In genomic region chr14:118089806-118090392, GRCm38 (mm10) we compare ENCODE assay signal across 8 mouse cellular contexts. TPM values are rescaled to one million over a fixed set of nuclear protein-coding genes. Genes with fewer than 3 reads are reported as not detected.
DNase-seq lines count a peak whose midpoint lies in the region; ATAC-seq and TF ChIP-seq lines count a peak whose summit lies in the region.

No protein-coding gene starts in this region.

- no peaks in the 10 kb centered on the region for H3K36me3 ChIP-seq in kidney, embryonic 14.5 days (ENCODE audit: control insufficient read depth, insufficient read depth, low read length)
- no peaks in the 10 kb centered on the region for H3K36me3 ChIP-seq in lung, embryonic 16.5 days (ENCODE audit: control insufficient read depth, insufficient read depth, low read length)
- H3K36me3 ChIP-seq in small intestine, adult 2 months (ENCODE audit: control insufficient read depth, insufficient read depth, low read length), result no peaks in the 10 kb centered on the region

- H3K4me1 ChIP-seq in kidney, embryonic 14.5 days (ENCODE audit: control insufficient read depth, insufficient read depth, low read length), result no peaks in the 10 kb centered on the region
- H3K4me1 ChIP-seq in lung, embryonic 16.5 days (replicated peaks; ENCODE audit: control insufficient read depth, insufficient read depth, low read length), result no peaks in the 10 kb centered on the region
- no peaks in the 10 kb centered on the region for H3K4me1 ChIP-seq in small intestine, adult 2 months (ENCODE audit: control insufficient read depth, insufficient read depth, insufficient read length, low read length)

- H3K4me2 ChIP-seq in kidney, embryonic 14.5 days (replicated peaks; ENCODE audit: low read depth, low read length), result peak overlapping the region; percentile 57
- H3K4me2 ChIP-seq in lung, embryonic 16.5 days (ENCODE audit: low read depth, low read length), result peak overlapping the region; percentile 67

- peak; percentile 51 for ATAC-seq in kidney, embryonic 14.5 days (ENCODE audit: low FRiP score, low TSS enrichment)
- peak; percentile 29 for ATAC-seq in activated CD4-positive, CD25-positive, alpha-beta regulatory T cell, adult 4 months
- ATAC-seq in lung, embryonic 16.5 days (ENCODE audit: low read depth), result peak; percentile 35

- H3K9me3 ChIP-seq in kidney, embryonic 14.5 days (ENCODE audit: control insufficient read depth, low read length), result no peaks in the 10 kb centered on the region
- H3K9me3 ChIP-seq in lung, embryonic 16.5 days (ENCODE audit: control insufficient read depth, low read length), result no peaks in the 10 kb centered on the region

- no peak for DNase-seq in kidney, postnatal 4 days
- DNase-seq in gonadal fat pad, adult 2 months (ENCODE audit: low read depth), result peak; percentile 4
- no peak for DNase-seq in layer of hippocampus, adult 9-10 months (ENCODE audit: low spot score)
- no peak for DNase-seq in thymus, postnatal 0 days (ENCODE audit: low spot score)

- TF ChIP-seq CTCF in small intestine, adult 2 months (IDR thresholded peaks at IDR 0.05; ENCODE audit: extremely low read depth, insufficient read length, insufficient replicate concordance, low read depth, low read length), result no peak

- H3K27ac ChIP-seq in kidney, embryonic 14.5 days (ENCODE audit: low read depth, low read length), result no peak overlapping the region
- peak overlapping the region; percentile 85 for H3K27ac ChIP-seq in lung, embryonic 16.5 days (ENCODE audit: low read length)
- peak overlapping the region; percentile 30; the same call in 1 of the 2 replicates for H3K27ac ChIP-seq in small intestine, adult 2 months (ENCODE audit: insufficient read depth, low read depth, low read length)

- H3K27me3 ChIP-seq in kidney, embryonic 14.5 days (ENCODE audit: control insufficient read depth, insufficient read depth, low read length), result no peaks in the 10 kb centered on the region
- H3K27me3 ChIP-seq in lung, embryonic 16.5 days (ENCODE audit: control insufficient read depth, insufficient read depth, low read depth, low read length), result no peaks in the 10 kb centered on the region
- H3K27me3 ChIP-seq in small intestine, adult 2 months (ENCODE audit: control insufficient read depth, insufficient read depth, low read length), result no peaks in the 10 kb centered on the region

- H3K9ac ChIP-seq in kidney, embryonic 14.5 days (ENCODE audit: low read depth, low read length), result peak overlapping the region; percentile 61
- peak overlapping the region; percentile 75 for H3K9ac ChIP-seq in lung, embryonic 16.5 days (ENCODE audit: low read length)

- under 1% methylated on average over 18 of the region's 18 CpGs for WGBS in kidney, embryonic 14.5 days
- WGBS in lung, embryonic 16.5 days, result 1% methylated on average over 18 of the region's 18 CpGs
- WGBS in small intestine, adult 2 months, result 3% methylated on average over 18 of the region's 18 CpGs

- no peak for TF ChIP-seq POLR2A in small intestine, adult 2 months (IDR thresholded peaks at IDR 0.05; ENCODE audit: low read depth, low read length)

- H3K4me3 ChIP-seq in kidney, embryonic 14.5 days (ENCODE audit: low read length), result peak overlapping the region; percentile 57
- peak overlapping the region; percentile 75 for H3K4me3 ChIP-seq in lung, embryonic 16.5 days (ENCODE audit: low read length)
- H3K4me3 ChIP-seq in small intestine, adult 2 months (ENCODE audit: low read depth, low read length), result peak overlapping the region; percentile 96

RNA-seq across cellular contexts. Expression of gene Dct, which starts 37.9 kb away (rescaled TPM):
- polyA plus RNA-seq in kidney, embryonic 14.5 days (2014; fragmentation: Nextera tagmentation; extraction: Ambion mirVana), result 1.4 and 1.8 TPM in 2 replicates
- under 1 TPM in 1 of 2 experiments, not detected in 1; 0.32 TPM for polyA plus RNA-seq in activated CD4-positive, CD25-positive, alpha-beta regulatory T cell, adult 4 months (2017; shearing (Covaris generic))
- 1.1 TPM in 2 replicates for polyA plus RNA-seq in gonadal fat pad, adult 2 months (2012; rRNA removed)
- polyA plus RNA-seq in lung, embryonic 16.5 days (2015; fragmentation: Nextera tagmentation; extraction: Ambion mirVana), result 0.70 and 0.79 TPM in 2 replicates
- polyA plus RNA-seq in small intestine, adult 2 months (2012; rRNA removed), result 0.05 and 0.13 TPM in 2 replicates
- 0.18 and 0.48 TPM in 2 replicates for polyA plus RNA-seq in thymus, postnatal 0 days (2015; fragmentation: Nextera tagmentation; extraction: Ambion mirVana)

RNA-seq across cellular contexts. Expression of gene Tgds, which starts 42.7 kb away (rescaled TPM):
- polyA plus RNA-seq in kidney, embryonic 14.5 days (2014; fragmentation: Nextera tagmentation; extraction: Ambion mirVana), result 33.0 and 35.3 TPM in 2 replicates
- polyA plus RNA-seq in activated CD4-positive, CD25-positive, alpha-beta regulatory T cell, adult 4 months (2017; shearing (Covaris generic)), result 10 to 100 TPM; 25.7 to 33.6 TPM
- polyA plus RNA-seq in gonadal fat pad, adult 2 months (2012; rRNA removed), result 11.9 and 14.9 TPM in 2 replicates
- polyA plus RNA-seq in lung, embryonic 16.5 days (2015; fragmentation: Nextera tagmentation; extraction: Ambion mirVana), result 32.8 and 35.9 TPM in 2 replicates
- 3.9 and 5.6 TPM in 2 replicates for polyA plus RNA-seq in small intestine, adult 2 months (2012; rRNA removed)
- polyA plus RNA-seq in thymus, postnatal 0 days (2015; fragmentation: Nextera tagmentation; extraction: Ambion mirVana), result 34.4 and 35.3 TPM in 2 replicates

RNA-seq across cellular contexts. Expression of gene Gpr180, which starts 47.1 kb away (rescaled TPM):
- polyA plus RNA-seq in kidney, embryonic 14.5 days (2014; fragmentation: Nextera tagmentation; extraction: Ambion mirVana), result 41.3 and 55.5 TPM in 2 replicates
- polyA plus RNA-seq in activated CD4-positive, CD25-positive, alpha-beta regulatory T cell, adult 4 months (2017; shearing (Covaris generic)), result 1 to 10 TPM; 7.6 to 8.8 TPM
- polyA plus RNA-seq in gonadal fat pad, adult 2 months (2012; rRNA removed), result 39.6 and 57.7 TPM in 2 replicates
- polyA plus RNA-seq in lung, embryonic 16.5 days (2015; fragmentation: Nextera tagmentation; extraction: Ambion mirVana), result 53.0 and 57.4 TPM in 2 replicates
- 14.6 and 14.9 TPM in 2 replicates for polyA plus RNA-seq in small intestine, adult 2 months (2012; rRNA removed)
- 21.7 and 23.1 TPM in 2 replicates for polyA plus RNA-seq in thymus, postnatal 0 days (2015; fragmentation: Nextera tagmentation; extraction: Ambion mirVana)
